Mouse (Mus musculus): Measurements from ENCODE around the gene Cabp1.

Gene Cabp1

GRCm38 (mm10) chr5:115174554-115174953, 19.6 kb downstream of the Cabp1 start:
- WGBS = 88% methylated on average over 1 of the region's 1 CpGs

- 82% methylated on average over 8 of the region's 8 CpGs for WGBS
Observed at GRCm38 (mm10) chr5:115170150-115170549, 24.0 kb downstream of the Cabp1 start.

- WGBS = 52% methylated on average over 27 of the region's 27 CpGs
Observed at GRCm38 (mm10) chr5:115168641-115169415, 25.4 kb downstream of the Cabp1 start.

GRCm38 (mm10) chr5:115167396-115167795, 26.8 kb downstream of the Cabp1 start:
- WGBS = 70% methylated on average over 6 of the region's 6 CpGs

GRCm38 (mm10) chr5:115166815-115167194, 27.4 kb downstream of the Cabp1 start:
- 75% methylated on average over 7 of the region's 7 CpGs for WGBS

GRCm38 (mm10) chr5:115165895-115166814, 28.0 kb downstream of the Cabp1 start:
- 59% methylated on average over 11 of the region's 11 CpGs for WGBS

- 54% methylated on average over 9 of the region's 9 CpGs for WGBS
Observed at GRCm38 (mm10) chr5:115165351-115165750, 28.8 kb downstream of the Cabp1 start.

- WGBS = 76% methylated on average over 4 of the region's 4 CpGs
Observed at GRCm38 (mm10) chr5:115164446-115164845, 29.7 kb downstream of the Cabp1 start.

GRCm38 (mm10) chr5:115163563-115163962, 30.6 kb downstream of the Cabp1 start:
- 34% methylated on average over 8 of the region's 8 CpGs for WGBS

- 77% methylated on average over 1 of the region's 1 CpGs for WGBS
Observed at GRCm38 (mm10) chr5:115161940-115162279, 32.3 kb downstream of the Cabp1 start.

- WGBS = 48% methylated on average over 13 of the region's 13 CpGs
Observed at GRCm38 (mm10) chr5:115161064-115161939, 32.9 kb downstream of the Cabp1 start.

- WGBS = 67% methylated on average over 6 of the region's 6 CpGs
Observed at GRCm38 (mm10) chr5:115160655-115161054, 33.5 kb downstream of the Cabp1 start.

GRCm38 (mm10) chr5:115159165-115159564, 35.0 kb downstream of the Cabp1 start:
- 27% methylated on average over 12 of the region's 12 CpGs for WGBS

- under 1% methylated on average over 75 of the region's 78 CpGs for WGBS
Observed at GRCm38 (mm10) chr5:115158040-115158983, 35.9 kb downstream of the Cabp1 start, which contains the start of gene Mlec. Gene Mlec, minus strand, starts transcription at chr5:115158179.

GRCm38 (mm10) chr5:115156933-115157589, 37.1 kb downstream of the Cabp1 start:
- WGBS = 2% methylated on average over 26 of the region's 26 CpGs

GRCm38 (mm10) chr5:115156401-115156800, 37.8 kb downstream of the Cabp1 start:
- 36% methylated on average over 7 of the region's 7 CpGs for WGBS

GRCm38 (mm10) chr5:115155831-115156230, 38.4 kb downstream of the Cabp1 start:
- WGBS = 25% methylated on average over 5 of the region's 5 CpGs

- 54% methylated on average over 13 of the region's 13 CpGs for WGBS
Observed at GRCm38 (mm10) chr5:115155156-115155631, 39.0 kb downstream of the Cabp1 start.

GRCm38 (mm10) chr5:115152132-115152956, 41.8 kb downstream of the Cabp1 start:
- 52% methylated on average over 8 of the region's 8 CpGs for WGBS
